Mouse (Mus musculus) small intestine, adult 2 months (tissue): ENCODE data around the gene Kcnc3.

Source experiments
- CTCF ChIP-seq: fragments of 200-500 bp; IDR thresholded peaks from 2 replicates; pipeline ENCODE4 v1.5.1; 2012; ENCODE audit warnings: low read depth, mild to moderate bottlenecking, control low read depth, inconsistent platforms, low read length, moderate library complexity, mixed read lengths; ENCODE audit not compliant: insufficient replicate concordance, insufficient read length; ENCODE audit errors: extremely low read depth
- POLR2A ChIP-seq: fragments of 200-500 bp; IDR thresholded peaks from 2 replicates; pipeline ENCODE4 v1.6.1; 2012; ENCODE audit warnings: low read depth, mild to moderate bottlenecking, control low read depth, inconsistent platforms, low read length, moderate library complexity

DNA sequence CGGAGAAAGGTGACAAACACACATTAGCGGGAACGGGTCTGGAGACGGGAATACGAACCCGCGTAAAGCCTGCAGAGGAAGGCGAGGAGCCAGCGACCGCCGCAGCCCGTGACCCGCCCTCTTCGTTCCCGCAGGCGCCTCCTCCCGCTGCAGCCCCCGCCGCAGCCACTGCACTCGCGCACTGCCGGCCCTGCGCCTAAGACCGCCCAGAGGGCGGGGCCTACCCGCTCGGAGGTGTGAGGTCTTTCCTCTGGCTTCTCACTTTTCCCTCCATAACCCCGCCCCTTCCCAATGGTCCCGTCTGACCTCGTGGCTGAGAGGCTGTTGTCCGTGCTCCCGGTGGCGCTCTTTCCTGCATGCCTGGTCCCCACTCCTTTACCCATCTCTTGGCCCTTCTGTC is 1.3 kb upstream of the Kcnc3 start:
- no peak for TF ChIP-seq CTCF
- TF ChIP-seq POLR2A: no peak
